Mouse (Mus musculus) G1E (cell line): ENCODE results near the gene Olfr316.
"Not testable (repeated sequence)": the region's sequence is repeated elsewhere in the genome, so short reads cannot be mapped to it uniquely, and the experiment has no call there.

Source experiments
- CTCF ChIP-seq: IDR thresholded peaks from 2 replicates; pipeline ENCODE4 v1.5.1; 2012; ENCODE audit warnings: low read depth, low read length, inconsistent platforms, mixed read lengths
- GATA1 ChIP-seq: IDR thresholded peaks from 2 replicates; pipeline ENCODE4 v1.6.1; 2012; ENCODE audit warnings: borderline replicate concordance, low read length, inconsistent platforms, mixed read lengths

- TF ChIP-seq CTCF, GATA1: not testable (repeated sequence)
These were observed 1.4 kb upstream of the Olfr316 start for GRCm38 (mm10) chr11:58751096-58751495.
